Mouse (Mus musculus) spleen, adult 2 months (tissue): ENCODE results near the gene Tmem219.

ENCODE experiments used
- CTCF ChIP-seq: fragments of 200-500 bp; IDR thresholded peaks from 2 replicates; pipeline ENCODE4 v1.5.1; 2011; ENCODE audit warnings: mild to moderate bottlenecking, inconsistent platforms; ENCODE audit not compliant: insufficient read depth, insufficient read length, insufficient replicate concordance; ENCODE audit errors: extremely low read depth
- POLR2A ChIP-seq: fragments of 200-500 bp; IDR thresholded peaks from 2 replicates; pipeline ENCODE4 v1.6.1; 2011; ENCODE audit warnings: low read depth, low read length, inconsistent platforms

DNA sequence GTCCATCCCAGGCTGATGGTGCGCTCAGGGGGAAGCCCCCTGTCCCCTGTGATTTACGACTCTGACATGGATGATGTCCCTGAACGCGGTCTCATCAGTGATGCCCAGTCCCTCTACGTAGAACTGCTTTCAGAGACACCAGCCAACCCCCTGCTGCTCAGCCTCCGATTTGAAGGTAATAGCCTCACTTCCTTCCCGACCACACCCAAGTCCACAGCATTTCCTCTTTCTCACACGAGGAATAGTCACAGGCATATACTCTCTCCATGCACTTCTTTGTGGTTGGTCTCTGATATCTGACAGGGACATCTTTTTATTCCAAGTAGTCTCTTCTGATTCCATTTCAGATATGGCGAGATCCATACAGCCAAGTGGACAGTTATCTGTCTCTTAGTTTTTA is 37.1 kb upstream of the Tmem219 start:
- TF ChIP-seq CTCF, result no peak
- TF ChIP-seq POLR2A, result no peak
